Mouse (Mus musculus): ENCODE data around the gene Lamtor1. TPM values are rescaled to one million over a fixed set of nuclear protein-coding genes. Genes with fewer than 3 reads are reported as not detected.

Gene Lamtor1
- total RNA-seq, 2 experiments from 2014 or later = 90.2 to 96.3 TPM

Small RNAs within 50 kb of the gene (microRNA-seq; reads per million reads assigned to microRNA genes)
- 0 reads per million in 2 experiments for gene Gm22655

Other genes starting within 250 kb of the Lamtor1 start
- 10 to 100 TPM; 59.2 to 60.1 TPM for gene Clpb, start 242.3 kb upstream of the Lamtor1 start, total RNA-seq (2021)
- gene Phox2a, start 87.6 kb upstream of the Lamtor1 start, total RNA-seq (2021) = not detected
- gene Inppl1, start 67.7 kb upstream of the Lamtor1 start, total RNA-seq (2021) = 10 to 100 TPM; 23.0 to 31.1 TPM
- gene Folr2, start 48.7 kb upstream of the Lamtor1 start, total RNA-seq (2021) = under 1 TPM in 1 of 2 experiments, not detected in 1; 0.40 TPM
- gene Anapc15, start 42.2 kb upstream of the Lamtor1 start, total RNA-seq (2021) = 10 to 100 TPM; 30.5 to 34.9 TPM
- 1 to 10 TPM in 1 of 2 experiments, under 1 TPM in 1; 0.76 to 3.0 TPM for gene Folr1, start 35.1 kb upstream of the Lamtor1 start, total RNA-seq (2021)
- gene Tomt, start 455 bp downstream of the Lamtor1 start, total RNA-seq (2021) = not detected
- 1 to 10 TPM; 4.9 to 7.9 TPM for gene Lrrc51, start 28.0 kb downstream of the Lamtor1 start, total RNA-seq (2021)
- 100 to 1,000 TPM; 108 to 119 TPM for gene Numa1, start 28.2 kb downstream of the Lamtor1 start, total RNA-seq (2021)
- gene Il18bp, start 112.8 kb downstream of the Lamtor1 start, total RNA-seq (2021) = 1 to 10 TPM; 5.6 to 6.1 TPM
- 10 to 100 TPM; 36.5 to 40.4 TPM for gene Rnf121, start 159.6 kb downstream of the Lamtor1 start, total RNA-seq (2021)
- gene Xndc1, start 159.6 kb downstream of the Lamtor1 start, total RNA-seq (2021) = 10 to 100 TPM; 22.4 to 27.0 TPM
- gene Xntrpc, start 159.8 kb downstream of the Lamtor1 start, total RNA-seq (2021) = 1 to 10 TPM; 2.0 to 3.3 TPM
- gene Trpc2, start 177.2 kb downstream of the Lamtor1 start, total RNA-seq (2021) = 1 to 10 TPM in 1 of 2 experiments, not detected in 1; 1.9 TPM
- not detected for gene Art1, start 195.8 kb downstream of the Lamtor1 start, total RNA-seq (2021)
- gene Art5, start 203.6 kb downstream of the Lamtor1 start, total RNA-seq (2021) = not detected
- gene Chrna10, start 210.9 kb downstream of the Lamtor1 start, total RNA-seq (2021) = not detected